In genomic region chr10:79892451-79893118, GRCm38 (mm10) we compare ENCODE assay signal across 9 mouse cellular contexts. TPM values are rescaled to one million over a fixed set of nuclear protein-coding genes. Genes with fewer than 3 reads are reported as not detected.
DNase-seq lines count a peak whose midpoint lies in the region; ATAC-seq lines count a peak whose summit lies in the region.
"Not testable (repeated sequence)": the region's sequence is repeated elsewhere in the genome, so short reads cannot be mapped to it uniquely, and the experiment has no call there.
"Had no signal": no experiment of that assay in that cellular context is flagged by ENCODE, and none has a peak within 500 bp of the region (broad histone marks: within the 10 kb centered on the region; RNA-seq: fewer than 3 reads in every experiment).

No protein-coding gene starts in this region.

- not testable (repeated sequence) for H3K9ac ChIP-seq in limb, embryonic 12.5 days (replicated peaks); midbrain, embryonic 15.5 days

- peak; percentile 77 for DNase-seq in 416B (ENCODE audit: low read depth)
- DNase-seq in adrenal gland, postnatal 14 days: peak; percentile 90
- peak; percentile 88 for DNase-seq in embryonic facial prominence, embryonic 10.5 days (ENCODE audit: low spot score)
- peak; percentile 57 for DNase-seq in heart, adult 8-10 months (ENCODE audit: low spot score)
- DNase-seq in kidney, adult 9 months: peak; percentile 85
- peak; percentile 67 to 82 for DNase-seq in spleen, postnatal 14 days (ENCODE audit: low spot score in 2 of 2)

- WGBS in embryonic facial prominence, embryonic 10.5 days: 44% methylated on average over 22 of the region's 22 CpGs
- WGBS in limb, embryonic 12.5 days: 43% methylated on average over 22 of the region's 22 CpGs
- WGBS in midbrain, embryonic 15.5 days: 46% methylated on average over 22 of the region's 22 CpGs

- H3K4me3 ChIP-seq in embryonic facial prominence, embryonic 10.5 days; limb, embryonic 12.5 days (replicated peaks); midbrain, embryonic 15.5 days: not testable (repeated sequence)

- not testable (repeated sequence) for H3K27ac ChIP-seq in embryonic facial prominence, embryonic 10.5 days (replicated peaks); limb, embryonic 12.5 days; midbrain, embryonic 15.5 days

- peaks cover 36% of the 10 kb centered on the region for H3K36me3 ChIP-seq in embryonic facial prominence, embryonic 10.5 days (replicated peaks)
- peaks cover 36% of the 10 kb centered on the region for H3K36me3 ChIP-seq in limb, embryonic 12.5 days
- 0 out of 2 replicates have a peak, but pooled peaks cover 11% of the 10 kb centered on the region for H3K36me3 ChIP-seq in midbrain, embryonic 15.5 days (replicated peaks)

- H3K4me1 ChIP-seq in embryonic facial prominence, embryonic 10.5 days: peaks cover 14% of the 10 kb centered on the region
- H3K4me1 ChIP-seq in limb, embryonic 12.5 days (replicated peaks); midbrain, embryonic 15.5 days: not testable (repeated sequence)

- not testable (repeated sequence) for H3K4me2 ChIP-seq in limb, embryonic 12.5 days; midbrain, embryonic 15.5 days

- H3K9me3 ChIP-seq in embryonic facial prominence, embryonic 10.5 days; limb, embryonic 12.5 days; midbrain, embryonic 15.5 days: not testable (repeated sequence)

- ATAC-seq in limb, embryonic 12.5 days (ENCODE audit: insufficient number of reproducible peaks, insufficient read depth, low FRiP score, low TSS enrichment, low read depth): peak; percentile 40; the same call in 1 of the 2 replicates
- ATAC-seq in midbrain, embryonic 15.5 days (replicated peaks): peak; percentile 24

- H3K27me3 ChIP-seq in embryonic facial prominence, embryonic 10.5 days (replicated peaks; ENCODE audit: low read depth, poor library complexity, severe bottlenecking): peaks cover 36% of the 10 kb centered on the region
- H3K27me3 ChIP-seq in limb, embryonic 12.5 days; midbrain, embryonic 15.5 days (replicated peaks): not testable (repeated sequence)

RNA-seq across cellular contexts. Expression of gene Cfd, which starts 1.9 kb away (rescaled TPM):
- total RNA-seq in adrenal gland, postnatal 14 days (2021): 561 and 750 TPM in 2 replicates
- not detected in 2 replicates for polyA plus RNA-seq in embryonic facial prominence, embryonic 10.5 days (2016; fragmentation: Nextera tagmentation; extraction: Ambion mirVana)
- 10 to 100 TPM; 12.7 to 46.8 (median 17.8) TPM for total RNA-seq in heart, adult 8-10 months (2022)
- not detected in 2 replicates for polyA plus RNA-seq in limb, embryonic 12.5 days (2016; fragmentation: Nextera tagmentation; extraction: Ambion mirVana)
- not detected in 2 replicates for polyA plus RNA-seq in midbrain, embryonic 15.5 days (2015; fragmentation: Nextera tagmentation; extraction: Ambion mirVana)
- polyA plus RNA-seq: macrophage had no signal

RNA-seq across cellular contexts. Expression of gene Elane, which starts 6.5 kb away (rescaled TPM):
- 0.70 TPM in 1 of 2 replicates, not detected in the other for total RNA-seq in adrenal gland, postnatal 14 days (2021)
- 0.20 TPM in 1 of 2 replicates, not detected in the other for polyA plus RNA-seq in embryonic facial prominence, embryonic 10.5 days (2016; fragmentation: Nextera tagmentation; extraction: Ambion mirVana)
- under 1 TPM in 1 of 4 experiments, not detected in 3; 0.57 TPM for total RNA-seq in heart, adult 8-10 months (2022)
- not detected in 2 replicates for polyA plus RNA-seq in limb, embryonic 12.5 days (2016; fragmentation: Nextera tagmentation; extraction: Ambion mirVana)
- 1.2 TPM in 1 of 2 replicates, not detected in the other for polyA plus RNA-seq in midbrain, embryonic 15.5 days (2015; fragmentation: Nextera tagmentation; extraction: Ambion mirVana)

RNA-seq across cellular contexts. Expression of gene Med16, which starts 16.1 kb away (rescaled TPM):
- 32.0 and 38.4 TPM in 2 replicates for total RNA-seq in adrenal gland, postnatal 14 days (2021)
- 63.6 and 68.1 TPM in 2 replicates for polyA plus RNA-seq in embryonic facial prominence, embryonic 10.5 days (2016; fragmentation: Nextera tagmentation; extraction: Ambion mirVana)
- 10 to 100 TPM; 48.5 to 65.2 (median 53.3) TPM for total RNA-seq in heart, adult 8-10 months (2022)
- polyA plus RNA-seq in limb, embryonic 12.5 days (2016; fragmentation: Nextera tagmentation; extraction: Ambion mirVana): 50.8 and 53.7 TPM in 2 replicates
- polyA plus RNA-seq in midbrain, embryonic 15.5 days (2015; fragmentation: Nextera tagmentation; extraction: Ambion mirVana): 64.5 and 66.5 TPM in 2 replicates

RNA-seq across cellular contexts. Expression of gene Gm26602, which starts 18.1 kb away (rescaled TPM):
- not detected in 2 replicates for total RNA-seq in adrenal gland, postnatal 14 days (2021)
- 3.4 TPM in 1 of 2 replicates, not detected in the other for polyA plus RNA-seq in embryonic facial prominence, embryonic 10.5 days (2016; fragmentation: Nextera tagmentation; extraction: Ambion mirVana)
- not detected for total RNA-seq in heart, adult 8-10 months (2022)
- 5.5 and 21.1 TPM in 2 replicates for polyA plus RNA-seq in limb, embryonic 12.5 days (2016; fragmentation: Nextera tagmentation; extraction: Ambion mirVana)
- not detected in 2 replicates for polyA plus RNA-seq in midbrain, embryonic 15.5 days (2015; fragmentation: Nextera tagmentation; extraction: Ambion mirVana)

RNA-seq across cellular contexts. Expression of gene Plppr3, which starts 18.2 kb away (rescaled TPM):
- 0.93 and 2.2 TPM in 2 replicates for total RNA-seq in adrenal gland, postnatal 14 days (2021)
- polyA plus RNA-seq in embryonic facial prominence, embryonic 10.5 days (2016; fragmentation: Nextera tagmentation; extraction: Ambion mirVana): 123 and 139 TPM in 2 replicates
- total RNA-seq in heart, adult 8-10 months (2022): under 1 TPM in 3 of 4 experiments, not detected in 1; 0.19 to 0.41 (median 0.29) TPM
- 157 and 162 TPM in 2 replicates for polyA plus RNA-seq in limb, embryonic 12.5 days (2016; fragmentation: Nextera tagmentation; extraction: Ambion mirVana)
- polyA plus RNA-seq in midbrain, embryonic 15.5 days (2015; fragmentation: Nextera tagmentation; extraction: Ambion mirVana): 496 and 503 TPM in 2 replicates
